Mouse (Mus musculus) liver, embryonic 14.5 days (tissue): ENCODE data around the gene Pkd1l3.

ENCODE experiments used
- CTCF ChIP-seq: IDR thresholded peaks from 2 replicates; pipeline ENCODE4 v1.5.1; 2016; ENCODE audit warnings: antibody characterized with exemption, low read depth, control low read depth
- EP300 ChIP-seq: IDR thresholded peaks from 2 replicates; pipeline ENCODE4 v1.6.1; 2016; ENCODE audit warnings: antibody characterized with exemption, low read depth

DNA sequence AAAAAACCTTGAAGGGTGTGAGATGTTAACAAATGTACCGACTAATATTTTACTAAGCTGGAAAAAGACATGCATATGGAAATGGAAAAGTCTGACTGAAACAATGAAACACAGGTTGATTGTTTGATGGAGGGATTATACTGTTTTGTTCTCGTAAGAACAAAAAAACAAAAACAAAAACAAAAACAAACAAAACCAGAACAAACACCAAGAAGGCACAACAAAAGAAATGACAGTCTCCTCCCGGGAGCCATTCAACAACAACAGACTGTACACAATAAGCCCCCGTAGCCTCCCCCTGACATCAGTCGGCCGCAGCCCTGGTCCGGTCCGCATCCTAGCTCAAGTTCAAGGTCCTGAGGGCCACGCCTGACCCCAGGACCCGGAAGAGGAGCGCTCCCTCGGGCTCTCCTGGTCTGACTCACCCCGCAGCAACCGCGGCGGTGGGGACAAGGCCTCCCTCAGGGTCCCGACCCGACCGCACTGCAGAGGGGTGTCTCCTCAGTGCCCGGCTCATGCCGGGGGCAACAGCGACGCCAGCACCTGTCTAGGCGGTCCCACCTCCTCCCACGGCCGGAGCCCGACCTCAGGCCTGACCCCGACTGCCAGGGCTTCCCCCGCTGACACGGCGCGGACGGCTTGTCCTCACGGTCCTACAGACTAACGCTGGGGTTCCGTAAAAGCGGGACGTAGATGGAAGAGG is 78.3 kb downstream of the Pkd1l3 start:
- TF ChIP-seq CTCF (no peak), EP300 (no peak)
